Mouse (Mus musculus) spleen, adult 2 months (tissue): ENCODE measurements around the gene Lrig2.

Experiments used
- CTCF ChIP-seq: fragments of 200-500 bp; IDR thresholded peaks from 2 replicates; pipeline ENCODE4 v1.5.1; 2011; ENCODE audit warnings: mild to moderate bottlenecking, inconsistent platforms; ENCODE audit not compliant: insufficient read depth, insufficient read length, insufficient replicate concordance; ENCODE audit errors: extremely low read depth
- POLR2A ChIP-seq: fragments of 200-500 bp; IDR thresholded peaks from 2 replicates; pipeline ENCODE4 v1.6.1; 2011; ENCODE audit warnings: low read depth, low read length, inconsistent platforms

DNA sequence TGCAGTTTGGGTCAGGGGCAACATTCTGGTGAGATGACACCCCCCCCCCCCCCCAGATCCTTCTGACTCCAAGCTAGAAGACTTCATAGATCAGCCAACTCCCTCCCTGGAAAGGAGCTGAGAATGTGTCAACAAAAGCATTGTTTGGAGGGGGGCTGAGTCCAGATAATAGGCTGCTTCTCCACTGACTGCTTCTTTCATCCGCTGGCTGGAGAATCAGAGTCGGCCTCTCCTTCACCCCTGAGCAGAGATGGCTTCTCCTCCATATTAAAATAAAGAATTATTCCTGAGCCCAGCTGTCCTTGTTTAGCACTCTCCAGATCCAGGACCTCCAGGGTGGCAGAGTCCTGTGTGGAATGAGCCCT lies 30.3 kb upstream of the Lrig2 start:
- TF ChIP-seq CTCF = no peak
- TF ChIP-seq POLR2A = no peak
